ENCODE assay signal across 16 mouse cellular contexts in the genomic region with DNA sequence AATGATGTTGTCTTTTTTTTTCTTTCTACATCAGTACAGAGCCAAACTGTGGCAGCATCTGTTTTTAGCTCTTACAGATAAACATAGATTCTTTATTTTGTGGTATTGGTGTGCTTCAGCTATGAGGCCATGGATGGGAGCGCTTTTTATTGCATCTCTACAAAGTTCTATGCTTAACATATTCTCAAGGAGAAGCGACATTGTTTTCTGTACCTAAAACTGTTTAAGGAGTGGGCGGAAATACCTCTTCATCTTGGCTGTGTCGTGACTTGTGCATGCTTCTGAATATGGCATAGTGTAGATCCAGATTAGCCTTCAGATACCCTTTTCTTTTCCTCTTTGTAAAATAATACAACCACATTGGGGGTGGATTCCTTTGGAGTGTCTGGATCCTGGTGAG.
DNase-seq lines count a peak whose midpoint lies in the region; ATAC-seq lines count a peak whose summit lies in the region.
"Had no signal": no experiment of that assay in that cellular context is flagged by ENCODE, and none has a peak within 500 bp of the region (broad histone marks: within the 10 kb centered on the region; RNA-seq: fewer than 3 reads in every experiment).

No protein-coding gene starts in this region.

- ATAC-seq in frontal cortex, adult (ENCODE audit: low TSS enrichment): peak; percentile 95
- ATAC-seq: forebrain, embryonic 13.5 days; forebrain, embryonic 15.5 days; forebrain, postnatal 0 days had no signal

- no peak for DNase-seq in frontal cortex, postnatal 25 days (ENCODE audit: low spot score in 2 of 2)
- DNase-seq in right cerebral cortex, adult 18-20 months: peak; percentile 32
- DNase-seq in right cerebral cortex, postnatal 25 days: no peak
- no peak for DNase-seq in B cell, adult 2 months
- DNase-seq: adrenal gland, adult 2 months; adrenal gland, postnatal 10 days; adrenal gland, postnatal 25 days; cerebellum, adult 11-12 months; cerebellum, adult 2 months; cerebellum, adult 9-10 months; cerebellum, postnatal 10 days; cerebellum, postnatal 25 days; forebrain, postnatal 0 days had no signal
